Mouse (Mus musculus) heart, adult 11 months (tissue): Measurements from ENCODE around the gene B4galnt2.
A peak's percentile ranks its signal among the peaks of the same experiment; 100 is the strongest.

ENCODE experiments used
- DNase-seq: peaks from one replicate; pipeline ENCODE4 v3.0.0; 2022

The B4galnt2 gene

DNA sequence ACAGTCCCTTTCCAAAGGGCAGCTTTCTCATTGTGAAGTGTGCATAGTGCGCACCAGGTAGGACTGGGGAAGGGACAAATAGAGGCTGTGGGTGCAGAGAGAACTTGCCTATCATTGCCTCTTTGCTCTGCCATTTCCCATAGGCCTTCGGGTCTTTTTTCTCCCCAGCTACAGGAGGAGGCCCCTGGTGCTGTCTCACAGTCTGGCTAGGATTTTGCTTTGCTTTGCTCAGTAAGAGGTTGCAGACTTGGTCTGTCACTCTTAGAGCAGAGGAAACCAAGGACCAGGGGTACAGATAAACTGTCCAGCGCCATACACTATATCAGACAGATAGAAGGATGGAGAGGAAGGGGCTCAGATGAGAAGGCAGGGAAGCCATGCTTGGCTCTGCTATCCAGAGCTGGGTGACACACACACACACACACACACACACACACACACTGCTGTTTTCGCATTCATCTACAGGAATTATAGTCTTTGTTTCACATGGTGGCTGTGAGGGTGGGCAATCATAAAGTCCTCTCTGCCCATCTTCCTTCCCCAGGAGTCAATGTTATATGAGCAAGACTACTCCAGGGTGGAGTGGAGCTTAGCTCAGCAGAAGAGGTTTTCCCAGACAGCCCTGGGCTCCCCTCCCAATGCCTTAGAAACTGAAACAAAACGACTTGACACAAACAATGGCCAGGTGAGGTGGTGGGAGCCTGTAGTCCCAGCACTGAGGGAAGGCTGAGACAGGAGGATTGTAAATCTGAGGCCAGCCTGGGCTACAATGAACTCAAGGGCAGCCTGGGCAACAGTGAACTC, 73.8 kb downstream of the B4galnt2 start:
- DNase-seq, result peak; percentile 89

DNA sequence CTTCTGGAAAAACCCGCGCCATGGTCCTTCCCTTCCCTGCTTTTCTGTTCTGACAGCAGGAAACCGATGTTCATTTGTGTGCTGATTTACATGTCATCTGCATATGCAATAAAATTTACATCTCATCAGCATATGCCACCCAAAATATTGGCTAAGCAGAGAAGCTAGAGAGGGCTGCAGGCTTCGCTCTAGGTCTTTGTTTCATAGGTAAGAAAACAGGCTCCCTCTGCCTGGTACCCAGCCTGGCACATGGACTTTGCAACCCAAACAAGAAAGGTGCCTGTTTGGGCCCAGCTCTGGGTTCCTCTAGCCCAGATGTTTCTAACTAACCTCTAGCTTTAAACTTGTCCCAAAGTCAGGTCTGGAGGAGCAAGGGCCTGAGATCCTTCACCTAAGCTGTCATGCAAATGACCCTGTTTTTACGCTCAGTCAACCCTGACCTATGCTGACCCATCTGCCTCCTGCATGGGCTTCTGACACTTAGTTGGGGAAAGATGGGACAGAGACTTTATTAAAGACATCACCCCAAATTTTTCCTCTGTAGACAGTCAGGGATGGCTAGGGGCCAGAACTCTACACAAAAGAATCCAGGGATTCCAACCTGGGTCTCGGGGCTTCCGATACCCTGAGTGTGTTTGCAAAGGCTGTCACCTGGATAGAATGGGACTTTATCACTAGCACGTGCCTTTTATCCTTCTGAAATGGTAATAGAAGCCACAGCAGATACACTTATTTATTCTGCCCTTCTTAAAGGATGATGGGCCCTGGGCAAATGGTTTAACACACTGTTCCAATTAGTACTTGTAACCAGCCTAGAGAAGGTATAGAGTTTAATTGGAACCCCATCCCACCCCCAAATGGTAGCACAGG, 75.5 kb downstream of the B4galnt2 start:
- DNase-seq, result peak; percentile 86

DNA sequence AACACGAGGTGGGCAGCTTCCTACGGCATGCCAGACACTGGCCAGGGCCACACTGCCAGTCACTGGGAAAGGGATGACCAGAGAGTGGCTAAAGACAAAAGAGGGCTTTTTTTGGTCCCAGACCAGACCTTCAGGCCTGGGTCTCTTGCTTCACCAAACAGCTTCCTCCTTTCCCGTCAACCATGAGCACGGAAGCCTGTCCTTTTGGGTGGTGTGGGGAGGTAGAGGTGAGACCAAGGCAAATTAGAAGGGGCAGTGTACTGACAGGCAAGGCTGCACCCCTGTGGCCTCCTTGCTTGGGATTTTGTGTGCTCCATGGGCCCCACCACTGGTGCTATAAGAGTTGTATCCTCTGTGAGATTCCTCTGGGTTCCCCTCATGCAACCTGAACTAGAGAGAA, 76.1 kb downstream of the B4galnt2 start:
- DNase-seq, result peak; percentile 86

- DNase-seq, result peak; percentile 99
Observed at GRCm38 (mm10) chr11:95837059-95837458, 77.6 kb downstream of the B4galnt2 start, which contains the start of gene Gngt2. Gngt2 (plus strand) TSS chr11:95837216.

DNA sequence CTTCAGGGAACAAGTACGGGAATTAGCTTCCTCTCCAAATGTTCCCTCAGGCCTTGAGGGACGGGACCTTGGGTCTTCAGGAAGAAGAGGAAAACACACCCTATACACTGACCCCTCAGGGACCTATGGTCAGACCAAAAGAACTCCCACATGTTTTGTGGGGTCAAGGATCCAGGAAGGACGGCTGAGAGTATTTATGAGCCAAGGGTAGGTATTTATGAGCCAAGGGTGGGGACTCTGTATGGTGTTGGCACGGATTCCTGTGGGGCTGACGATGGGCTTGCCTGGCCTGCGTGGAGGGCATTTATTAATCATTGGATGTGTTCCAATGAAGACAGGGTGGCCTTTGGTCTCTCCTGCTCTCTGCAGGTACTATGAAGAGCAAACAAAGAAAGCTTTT, 78.3 kb downstream of the B4galnt2 start:
- DNase-seq, result peak; percentile 97

- peak; percentile 86 for DNase-seq
Observed at GRCm38 (mm10) chr11:95835832-95836231, 78.9 kb downstream of the B4galnt2 start.

GRCm38 (mm10) chr11:95834742-95835710, 79.7 kb downstream of the B4galnt2 start:
- peak; percentile 96 for DNase-seq

DNA sequence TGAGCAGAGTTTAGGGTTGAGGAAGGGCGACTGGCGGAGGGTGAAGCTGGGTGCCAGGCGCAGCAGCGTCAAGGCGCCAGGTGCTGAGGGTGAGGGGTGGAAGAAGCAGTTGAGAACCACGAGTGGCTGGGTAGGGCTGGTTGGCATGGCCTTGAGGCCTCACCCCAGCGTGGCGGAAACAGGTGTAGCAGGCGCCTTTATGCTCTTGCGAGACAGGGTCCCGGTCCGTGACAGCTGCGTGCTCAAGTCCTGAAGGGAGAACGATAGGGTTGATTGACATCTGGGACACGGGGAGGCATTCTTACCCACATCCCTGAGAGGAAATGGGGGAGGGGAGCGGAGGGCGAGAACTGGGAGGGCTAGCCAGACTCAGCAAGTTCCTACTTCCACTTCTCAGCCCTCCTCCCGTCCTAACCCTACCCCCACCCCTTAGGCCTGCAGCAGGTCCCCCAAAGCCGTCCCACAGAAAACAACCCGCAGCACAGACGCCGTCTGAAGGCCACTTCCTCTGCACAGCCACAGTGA, 80.5 kb downstream of the B4galnt2 start:
- DNase-seq, result peak; percentile 97

- peak; percentile 89 for DNase-seq
Observed at GRCm38 (mm10) chr11:95833631-95834142, 81.0 kb downstream of the B4galnt2 start.

GRCm38 (mm10) chr11:95833006-95833570, 81.6 kb downstream of the B4galnt2 start:
- peak; percentile 86 for DNase-seq

GRCm38 (mm10) chr11:95832129-95833005, 82.3 kb downstream of the B4galnt2 start:
- DNase-seq, result peak; percentile 91

DNA sequence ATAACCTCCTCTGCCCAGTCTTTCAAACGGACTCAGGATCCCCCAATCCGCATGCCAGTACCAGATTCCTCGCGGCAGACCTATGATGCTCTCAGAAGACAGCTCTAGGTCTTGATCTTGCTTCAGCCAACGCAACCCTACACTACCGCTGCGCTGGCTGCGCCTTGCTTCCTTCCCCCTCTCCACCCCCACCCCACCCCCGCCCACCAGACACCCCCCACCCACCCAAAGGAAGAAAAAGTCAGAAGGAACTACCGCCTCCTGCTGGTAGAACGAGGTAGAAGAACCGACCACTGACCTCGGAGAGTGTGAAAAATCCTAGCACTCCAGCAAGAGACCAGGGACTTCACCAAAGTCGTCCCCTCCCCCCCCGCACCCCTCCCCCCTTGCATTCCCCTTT, 83.0 kb downstream of the B4galnt2 start:
- no peak for DNase-seq

GRCm38 (mm10) chr11:95831276-95831619, 83.4 kb downstream of the B4galnt2 start:
- no peak for DNase-seq

DNA sequence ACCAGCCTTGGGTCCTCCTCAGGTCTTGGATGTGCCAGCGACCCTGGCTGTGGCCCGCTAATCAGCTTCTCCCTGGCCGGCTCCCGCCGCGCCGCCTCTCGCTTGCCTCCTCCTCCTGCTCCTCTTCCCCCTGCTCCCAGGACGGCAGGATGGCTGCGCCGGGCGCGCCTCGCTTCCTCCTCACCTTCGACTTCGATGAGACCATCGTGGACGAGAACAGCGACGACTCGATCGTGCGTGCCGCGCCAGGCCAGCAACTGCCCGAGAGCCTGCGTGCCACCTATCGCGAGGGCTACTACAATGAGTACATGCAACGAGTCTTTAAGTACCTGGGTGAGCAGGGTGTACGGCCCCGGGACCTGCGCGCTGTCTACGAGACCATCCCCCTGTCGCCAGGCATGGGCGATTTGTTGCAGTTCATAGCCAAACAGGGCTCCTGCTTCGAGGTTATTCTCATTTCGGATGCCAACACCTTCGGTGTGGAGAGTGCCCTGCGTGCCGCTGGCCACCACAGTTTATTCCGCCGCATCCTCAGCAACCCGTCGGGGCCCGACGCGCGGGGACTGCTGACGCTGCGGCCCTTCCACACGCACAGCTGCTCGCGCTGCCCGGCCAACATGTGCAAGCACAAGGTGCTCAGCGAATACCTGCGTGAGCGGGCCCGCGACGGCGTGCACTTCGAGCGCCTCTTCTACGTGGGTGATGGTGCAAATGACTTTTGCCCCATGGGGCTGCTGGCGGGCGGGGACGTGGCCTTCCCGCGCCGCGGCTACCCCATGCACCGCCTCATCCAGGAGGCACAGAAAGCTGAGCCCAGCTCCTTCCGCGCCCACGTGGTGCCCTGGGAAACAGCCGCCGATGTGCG, 84.0 kb downstream of the B4galnt2 start:
- peak; percentile 93 for DNase-seq

- peak; percentile 92 for DNase-seq
Observed at GRCm38 (mm10) chr11:95829526-95830050, 85.1 kb downstream of the B4galnt2 start.

GRCm38 (mm10) chr11:95828181-95828964, 86.3 kb downstream of the B4galnt2 start:
- peak; percentile 82 for DNase-seq

DNA sequence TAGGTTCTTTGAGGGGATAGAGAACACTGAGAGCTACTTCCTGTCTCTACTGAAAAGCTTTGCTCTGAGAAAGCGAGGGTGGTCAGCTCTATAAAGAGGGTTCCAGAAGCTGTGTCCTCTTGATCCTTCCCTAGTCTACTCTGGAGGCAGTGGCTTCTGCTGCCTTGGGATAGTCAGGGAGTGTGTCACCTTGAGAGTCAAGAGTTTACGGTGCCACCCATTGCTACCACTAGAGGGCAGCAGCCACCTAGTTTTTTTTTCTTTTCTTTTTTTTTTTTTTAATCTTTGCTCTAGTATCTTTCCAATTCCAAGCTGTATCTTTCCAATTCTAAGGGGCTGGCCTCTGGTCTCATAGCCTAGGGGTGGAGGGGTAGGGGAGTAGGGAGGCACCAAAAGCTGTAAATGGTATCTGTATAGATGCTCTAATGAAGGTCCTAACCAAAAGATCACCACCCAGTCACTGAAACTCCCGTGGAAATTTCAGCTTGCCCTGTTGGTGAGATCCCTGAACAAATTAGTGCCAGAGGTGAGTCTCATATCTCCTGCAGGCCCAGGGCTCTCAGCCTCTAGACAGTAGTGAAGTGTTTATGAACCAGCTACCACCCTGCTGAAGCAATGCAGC, 87.1 kb downstream of the B4galnt2 start:
- DNase-seq, result peak; percentile 94

GRCm38 (mm10) chr11:95827168-95827447, 87.6 kb downstream of the B4galnt2 start:
- DNase-seq, result peak; percentile 82
